Mouse (Mus musculus): ENCODE measurements around the gene Agap3. TPM values are rescaled to one million over a fixed set of nuclear protein-coding genes. Genes with fewer than 3 reads are reported as not detected.
A peak's percentile ranks its signal among the peaks of the same experiment; 100 is the strongest.

Agap3 gene
- polyA plus RNA-seq, 1 experiment from 2014 or later, result 80.9 TPM

GRCm38 (mm10) chr5:24442029-24442428 is 9.9 kb upstream of the Agap3 start:
- no peaks in the 10 kb centered on the region for H3K27me3 ChIP-seq
- no peaks in the 10 kb centered on the region for H3K9me3 ChIP-seq
- H3K4me2 ChIP-seq, result no peak overlapping the region
- H3K9ac ChIP-seq, result no peak overlapping the region
- H3K4me1 ChIP-seq (replicated peaks), result peaks cover 28% of the 10 kb centered on the region
- no peak overlapping the region for H3K27ac ChIP-seq (replicated peaks)
- H3K36me3 ChIP-seq, result peaks cover 56% of the 10 kb centered on the region
- no peak for ATAC-seq (ENCODE audit: low read depth)
- H3K4me3 ChIP-seq, result no peak overlapping the region
- 86% methylated on average over 9 of the region's 9 CpGs for WGBS

GRCm38 (mm10) chr5:24443204-24443603 is 8.8 kb upstream of the Agap3 start:
- H3K36me3 ChIP-seq, result peaks cover 54% of the 10 kb centered on the region
- H3K4me3 ChIP-seq, result no peak overlapping the region
- H3K4me1 ChIP-seq (replicated peaks), result peaks cover 38% of the 10 kb centered on the region
- H3K27me3 ChIP-seq, result no peaks in the 10 kb centered on the region
- no peak overlapping the region for H3K9ac ChIP-seq
- H3K9me3 ChIP-seq, result no peaks in the 10 kb centered on the region
- 88% methylated on average over 7 of the region's 7 CpGs for WGBS
- ATAC-seq (ENCODE audit: low read depth), result no peak
- H3K4me2 ChIP-seq, result no peak overlapping the region
- H3K27ac ChIP-seq (replicated peaks), result no peak overlapping the region

GRCm38 (mm10) chr5:24443927-24444326 is 8.1 kb upstream of the Agap3 start:
- H3K4me3 ChIP-seq, result peak overlapping the region; percentile 86
- no peak for ATAC-seq (ENCODE audit: low read depth)

GRCm38 (mm10) chr5:24444746-24445427 is 7.1 kb upstream of the Agap3 start, which contains the start of gene Fastk:
Gene Fastk (minus strand): TSS chr5:24445287.
- under 1% methylated on average over 60 of the region's 60 CpGs for WGBS

More at GRCm38 (mm10) chr5:24443927-24444326, 8.1 kb upstream of the Agap3 start:
- 87% methylated on average over 12 of the region's 12 CpGs for WGBS
- H3K27me3 ChIP-seq, result no peaks in the 10 kb centered on the region
- H3K9me3 ChIP-seq, result no peaks in the 10 kb centered on the region
- peak overlapping the region; percentile 97 for H3K4me2 ChIP-seq
- peaks cover 38% of the 10 kb centered on the region for H3K4me1 ChIP-seq (replicated peaks)
- H3K27ac ChIP-seq (replicated peaks), result peak overlapping the region; percentile 89; the same call in 1 of the 2 replicates
- peak overlapping the region; percentile 92 for H3K9ac ChIP-seq
- peaks cover 49% of the 10 kb centered on the region for H3K36me3 ChIP-seq

GRCm38 (mm10) chr5:24445428-24446080 is 6.4 kb upstream of the Agap3 start:
- peaks cover 38% of the 10 kb centered on the region for H3K4me1 ChIP-seq (replicated peaks)

More at GRCm38 (mm10) chr5:24444746-24445427, 7.1 kb upstream of the Agap3 start, which contains the start of gene Fastk:
- Histone ChIP-seq H3K4me2 (peak within 1 kb of the TSS; percentile 97), H3K4me3 (peak within 1 kb of the TSS; percentile 86), H3K4me1 (replicated peaks) (peaks cover 38% of the 10 kb centered on the region), H3K36me3 (peaks cover 39% of the 10 kb centered on the region), H3K27me3 (no peaks in the 10 kb centered on the region), H3K9me3 (no peaks in the 10 kb centered on the region), H3K27ac (replicated peaks) (peak within 1 kb of the TSS; percentile 89), H3K9ac (peak within 1 kb of the TSS; percentile 92)
- peak; percentile 79 for ATAC-seq (ENCODE audit: low read depth)

GRCm38 (mm10) chr5:24446630-24447029 is 5.3 kb upstream of the Agap3 start:
- WGBS, result 89% methylated on average over 7 of the region's 7 CpGs
- H3K4me2 ChIP-seq, result peak overlapping the region; percentile 87
- H3K9ac ChIP-seq, result no peak overlapping the region
- H3K4me1 ChIP-seq (replicated peaks), result peaks cover 47% of the 10 kb centered on the region
- H3K36me3 ChIP-seq, result peaks cover 22% of the 10 kb centered on the region
- no peaks in the 10 kb centered on the region for H3K9me3 ChIP-seq
- H3K4me3 ChIP-seq, result peak overlapping the region; percentile 70
- no peaks in the 10 kb centered on the region for H3K27me3 ChIP-seq
- ATAC-seq (ENCODE audit: low read depth), result no peak
- H3K27ac ChIP-seq (replicated peaks), result no peak overlapping the region

More at GRCm38 (mm10) chr5:24445428-24446080, 6.4 kb upstream of the Agap3 start:
- Histone ChIP-seq H3K9me3 (no peaks in the 10 kb centered on the region), H3K27me3 (no peaks in the 10 kb centered on the region), H3K4me2 (peak overlapping the region; percentile 97), H3K36me3 (peaks cover 33% of the 10 kb centered on the region), H3K27ac (replicated peaks) (peak overlapping the region; percentile 89), H3K9ac (peak overlapping the region; percentile 92), H3K4me3 (peak overlapping the region; percentile 86)
- WGBS, result 57% methylated on average over 20 of the region's 20 CpGs
- 0 out of 2 replicates have a peak, but pooled peaks have one; percentile 4 for ATAC-seq (ENCODE audit: low read depth)

GRCm38 (mm10) chr5:24447624-24448298 is 4.2 kb upstream of the Agap3 start, which contains the start of gene Tmub1:
Gene Tmub1 (minus strand): TSS chr5:24447854.
- Histone ChIP-seq H3K9ac (peak within 1 kb of the TSS; percentile 79), H3K27me3 (no peaks in the 10 kb centered on the region), H3K9me3 (no peaks in the 10 kb centered on the region), H3K4me1 (replicated peaks) (peaks cover 48% of the 10 kb centered on the region), H3K36me3 (peaks cover 11% of the 10 kb centered on the region), H3K27ac (replicated peaks) (peak within 1 kb of the TSS; percentile 75), H3K4me2 (peak within 1 kb of the TSS; percentile 87), H3K4me3 (peak within 1 kb of the TSS; percentile 70)
- 2% methylated on average over 34 of the region's 34 CpGs for WGBS
- ATAC-seq (ENCODE audit: low read depth), result peak; percentile 34; the same call in 1 of the 2 replicates

GRCm38 (mm10) chr5:24451264-24452029 is 530 bp upstream of the Agap3 start:
- H3K4me1 ChIP-seq (replicated peaks), result peaks cover 62% of the 10 kb centered on the region
- no peaks in the 10 kb centered on the region for H3K36me3 ChIP-seq
- no peaks in the 10 kb centered on the region for H3K27me3 ChIP-seq
- WGBS, result 1% methylated on average over 55 of the region's 66 CpGs
- ATAC-seq (ENCODE audit: low read depth), result peak; percentile 72
- peak overlapping the region; percentile 97 for H3K27ac ChIP-seq (replicated peaks)
- H3K9me3 ChIP-seq, result no peaks in the 10 kb centered on the region
- H3K4me3 ChIP-seq, result peak overlapping the region; percentile 96
- H3K4me2 ChIP-seq, result peak overlapping the region; percentile 86
- peak overlapping the region; percentile 99 for H3K9ac ChIP-seq

- Histone ChIP-seq H3K9ac (peak overlapping the region; percentile 99), H3K9me3 (no peaks in the 10 kb centered on the region), H3K27ac (replicated peaks) (peak overlapping the region; percentile 97), H3K27me3 (no peaks in the 10 kb centered on the region), H3K4me2 (peak overlapping the region; percentile 86), H3K4me3 (peak overlapping the region; percentile 96), H3K36me3 (peaks cover 8% of the 10 kb centered on the region), H3K4me1 (replicated peaks) (peaks cover 54% of the 10 kb centered on the region)
- WGBS, result under 1% methylated on average over 29 of the region's 29 CpGs
- peak; percentile 8; the same call in 1 of the 2 replicates for ATAC-seq (ENCODE audit: low read depth)
Measured at GRCm38 (mm10) chr5:24452691-24453233, 785 bp downstream of the Agap3 start.

GRCm38 (mm10) chr5:24453283-24453984 is 1.5 kb downstream of the Agap3 start:
- peak overlapping the region; percentile 97 for H3K27ac ChIP-seq (replicated peaks)
- no peak for ATAC-seq (ENCODE audit: low read depth)
- H3K4me2 ChIP-seq, result peak overlapping the region; percentile 86
- H3K27me3 ChIP-seq, result no peaks in the 10 kb centered on the region
- no peaks in the 10 kb centered on the region for H3K9me3 ChIP-seq
- peaks cover 49% of the 10 kb centered on the region for H3K4me1 ChIP-seq (replicated peaks)
- peaks cover 14% of the 10 kb centered on the region for H3K36me3 ChIP-seq
- H3K9ac ChIP-seq, result peak overlapping the region; percentile 99
- H3K4me3 ChIP-seq, result peak overlapping the region; percentile 96
- WGBS, result 6% methylated on average over 5 of the region's 5 CpGs

GRCm38 (mm10) chr5:24453985-24454303 is 2.0 kb downstream of the Agap3 start:
- Histone ChIP-seq H3K36me3 (peaks cover 14% of the 10 kb centered on the region), H3K4me2 (peak overlapping the region; percentile 86), H3K27ac (replicated peaks) (peak overlapping the region; percentile 97), H3K4me1 (replicated peaks) (peaks cover 49% of the 10 kb centered on the region), H3K27me3 (no peaks in the 10 kb centered on the region), H3K9me3 (no peaks in the 10 kb centered on the region), H3K9ac (peak overlapping the region; percentile 99), H3K4me3 (peak overlapping the region; percentile 96)
- WGBS, result 0% methylated on average over 2 of the region's 2 CpGs
- no peak for ATAC-seq (ENCODE audit: low read depth)

Data from neural tube, embryonic 13.5 days (tissue).